Mouse (Mus musculus) spleen, adult 2 months (tissue): Measurements from ENCODE around the gene Zfp410. TPM values are rescaled to one million over a fixed set of nuclear protein-coding genes. Genes with fewer than 3 reads are reported as not detected.
"Not testable (repeated sequence)": the region's sequence is repeated elsewhere in the genome, so short reads cannot be mapped to it uniquely, and the experiment has no call there.

Source experiments
- DNase-seq, 2 experiments: peaks; one replicate each; pipeline versions ENCODE4 v3.0.0 to v3.0.0-alpha.2; 2012 to 2021; ENCODE audit warnings: low spot score in 2 of 2, low read depth in 1 of 2
- H3K27ac ChIP-seq: fragments of 200-500 bp; 2 replicates; pipeline ENCODE4 v1.5.1; 2012; ENCODE audit warnings: low read length, inconsistent platforms; ENCODE audit not compliant: insufficient read depth
- H3K27me3 ChIP-seq: fragments of 200-500 bp; 2 replicates; pipeline ENCODE4 v1.6.1; 2012; ENCODE audit warnings: mild to moderate bottlenecking, moderate library complexity, low read length, inconsistent platforms; ENCODE audit not compliant: control insufficient read depth, insufficient read depth
- H3K36me3 ChIP-seq: fragments of 200-500 bp; 2 replicates; pipeline ENCODE4 v1.6.1; 2012; ENCODE audit warnings: mild to moderate bottlenecking, low read length, inconsistent platforms; ENCODE audit not compliant: control insufficient read depth, insufficient read depth
- H3K4me1 ChIP-seq: fragments of 200-500 bp; 2 replicates; pipeline ENCODE4 v1.6.1; 2011; ENCODE audit warnings: inconsistent platforms; ENCODE audit not compliant: control insufficient read depth, insufficient read depth, insufficient read length
- H3K4me3 ChIP-seq: fragments of 200-500 bp; 2 replicates; pipeline ENCODE4 v1.5.1; 2011; ENCODE audit warnings: mild to moderate bottlenecking, inconsistent platforms; ENCODE audit not compliant: insufficient read depth, insufficient read length; ENCODE audit errors: extremely low read depth
- CTCF ChIP-seq: fragments of 200-500 bp; IDR thresholded peaks from 2 replicates; pipeline ENCODE4 v1.5.1; 2011; ENCODE audit warnings: mild to moderate bottlenecking, inconsistent platforms; ENCODE audit not compliant: insufficient read depth, insufficient read length, insufficient replicate concordance; ENCODE audit errors: extremely low read depth
- POLR2A ChIP-seq: fragments of 200-500 bp; IDR thresholded peaks from 2 replicates; pipeline ENCODE4 v1.6.1; 2011; ENCODE audit warnings: low read depth, low read length, inconsistent platforms
- WGBS: fragments of 180-500 bp; shearing (Covaris S2); methylation state at CpG from one replicate; pipeline ENCODE4 v1.1.7; 2018; 5-methylcytosine and 5-hydroxymethylcytosine counted together
- polyA plus RNA-seq: library from polyadenylated mRNA; depleted of rRNA; stranded (reverse); fragments of >200 nt; gene quantifications from 2 replicates; pipeline ENCODE4 v1.2.3, GENCODE M21; 2012

Zfp410 gene
- polyA plus RNA-seq, 1 experiment = 14.5 TPM

DNA sequence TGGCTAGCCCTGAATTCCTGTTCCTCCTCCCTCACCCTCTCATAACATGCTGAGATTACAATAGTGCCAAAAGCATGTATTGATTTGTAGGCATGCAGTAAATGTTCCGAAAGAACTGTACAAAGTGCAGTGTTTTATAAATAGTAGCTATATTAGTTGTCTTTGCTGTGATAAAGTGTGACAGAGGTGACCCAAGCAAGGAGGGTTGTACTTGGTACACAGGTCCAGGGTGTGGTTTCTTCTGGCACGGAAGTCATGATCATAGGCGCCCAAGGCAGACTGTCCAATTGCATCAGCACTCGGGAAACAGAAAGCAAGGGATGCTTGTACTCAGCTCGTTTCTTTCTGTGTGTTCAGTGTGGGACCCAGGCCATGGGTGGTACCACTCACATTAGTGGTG, 12.6 kb upstream of the Zfp410 start:
- H3K27ac ChIP-seq = no peak overlapping the region
- WGBS = 94% methylated on average over 5 of the region's 5 CpGs
- DNase-seq = no peak
- peaks cover 28% of the 10 kb centered on the region for H3K36me3 ChIP-seq
- H3K27me3 ChIP-seq = no peaks in the 10 kb centered on the region
- TF ChIP-seq POLR2A = no peak
- no peak for TF ChIP-seq CTCF
- H3K4me3 ChIP-seq = no peak overlapping the region
- H3K4me1 ChIP-seq = no peaks in the 10 kb centered on the region

DNA sequence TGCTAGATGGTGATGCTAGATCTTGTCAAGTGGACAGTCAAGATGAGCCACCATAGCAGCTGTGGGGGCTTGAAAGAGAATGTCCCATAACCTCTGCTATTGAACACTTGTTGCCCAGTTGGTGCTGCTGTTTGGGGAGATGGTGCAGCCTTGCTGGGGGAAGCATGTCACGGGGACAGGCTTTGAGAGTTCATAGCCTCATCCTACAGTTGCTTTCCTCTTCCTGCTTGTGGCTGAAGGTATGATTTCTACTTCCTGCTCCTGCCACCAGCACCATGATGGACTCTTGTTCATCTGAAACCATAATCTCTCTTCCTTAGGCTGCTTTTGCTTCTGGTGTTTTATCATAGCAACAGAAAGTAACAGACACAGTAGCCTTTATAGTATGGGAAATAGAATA, 12.1 kb upstream of the Zfp410 start:
- Histone ChIP-seq H3K27ac (no peak overlapping the region), H3K36me3 (peaks cover 27% of the 10 kb centered on the region), H3K4me1 (no peaks in the 10 kb centered on the region), H3K27me3 (no peaks in the 10 kb centered on the region), H3K4me3 (no peak overlapping the region)
- TF ChIP-seq CTCF (no peak), POLR2A (no peak)
- 47% methylated on average over 1 of the region's 1 CpGs for WGBS
- no peak for DNase-seq

DNA sequence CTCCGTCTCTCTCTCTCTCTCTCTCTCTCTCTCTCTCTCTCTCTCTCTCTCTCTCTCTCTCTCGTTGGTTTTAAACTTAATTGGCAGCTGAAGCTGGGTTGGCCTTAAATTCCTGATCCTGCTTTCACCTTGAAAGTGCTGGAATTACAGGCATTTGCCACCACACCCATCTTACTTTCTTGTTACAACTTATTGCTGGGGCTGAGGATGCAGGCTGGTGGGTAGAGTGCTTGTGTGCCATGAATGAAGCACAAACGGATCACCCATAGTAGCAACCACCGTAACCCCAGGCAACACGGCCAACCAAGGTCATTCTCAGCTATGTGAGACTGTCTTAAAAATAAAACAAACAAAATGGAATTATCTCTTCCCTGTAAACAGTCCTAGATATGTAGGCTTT, 5.3 kb upstream of the Zfp410 start:
- Histone ChIP-seq H3K27ac (no peak overlapping the region), H3K36me3 (peaks cover 15% of the 10 kb centered on the region), H3K4me1 (no peaks in the 10 kb centered on the region; the same call in 1 of the 2 replicates), H3K4me3 (no peak overlapping the region), H3K27me3 (no peaks in the 10 kb centered on the region)
- no peak for DNase-seq
- no peak for TF ChIP-seq POLR2A
- TF ChIP-seq CTCF = no peak
- WGBS = 93% methylated on average over 3 of the region's 5 CpGs

DNA sequence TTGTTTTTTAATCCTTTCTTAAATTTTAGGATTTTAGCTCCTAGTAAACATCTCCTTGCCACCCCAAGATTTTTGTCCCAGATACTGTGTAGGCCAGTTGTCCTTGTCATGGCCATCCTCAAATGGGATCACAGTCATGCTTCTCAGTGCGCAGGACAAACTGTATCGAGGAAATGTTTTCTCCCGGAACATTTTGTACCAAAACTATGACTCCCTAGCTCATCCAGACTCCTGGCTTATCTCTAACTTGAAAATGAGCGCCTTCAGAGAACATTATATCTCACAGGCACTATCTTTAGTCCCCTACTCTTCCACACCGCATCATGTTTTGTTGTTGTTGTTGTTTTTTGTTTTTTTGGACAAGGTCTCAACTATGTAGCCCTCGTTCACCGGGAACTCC, 646 bp upstream of the Zfp410 start:
- TF ChIP-seq CTCF = no peak
- WGBS = 58% methylated on average over 7 of the region's 7 CpGs
- DNase-seq = no peak
- H3K4me3 ChIP-seq = no peak overlapping the region
- no peak overlapping the region for H3K27ac ChIP-seq
- H3K27me3 ChIP-seq = 0 out of 2 replicates have a peak, but pooled peaks cover 1% of the 10 kb centered on the region
- H3K36me3 ChIP-seq = no peaks in the 10 kb centered on the region
- no peaks in the 10 kb centered on the region; the same call in 1 of the 2 replicates for H3K4me1 ChIP-seq

DNA sequence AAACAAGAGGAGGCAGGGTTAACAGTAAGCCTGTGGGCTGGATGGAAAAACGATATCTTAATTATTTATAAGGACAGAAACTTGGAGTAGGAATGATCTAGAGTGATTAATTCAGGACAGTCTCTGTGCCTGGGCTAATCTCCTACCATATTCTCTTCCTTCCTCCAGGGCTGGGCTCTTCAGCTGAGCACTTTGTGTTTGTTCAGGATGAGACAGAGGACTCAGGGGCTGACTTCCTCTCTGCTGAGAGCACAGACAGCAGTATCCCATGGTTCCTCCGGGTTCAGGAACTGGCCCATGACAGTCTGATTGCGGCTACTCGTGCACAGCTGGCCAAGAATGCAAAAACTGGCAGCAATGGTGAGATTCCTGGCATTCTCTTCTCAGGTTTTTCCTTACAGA, 10.5 kb downstream of the Zfp410 start:
- H3K4me3 ChIP-seq = no peak overlapping the region
- H3K27ac ChIP-seq = no peak overlapping the region
- no peaks in the 10 kb centered on the region; the same call in 1 of the 2 replicates for H3K4me1 ChIP-seq
- WGBS = 81% methylated on average over 4 of the region's 4 CpGs
- no peaks in the 10 kb centered on the region for H3K27me3 ChIP-seq
- no peak for TF ChIP-seq POLR2A
- TF ChIP-seq CTCF = no peak
- peaks cover 19% of the 10 kb centered on the region for H3K36me3 ChIP-seq
- DNase-seq = no peak

DNA sequence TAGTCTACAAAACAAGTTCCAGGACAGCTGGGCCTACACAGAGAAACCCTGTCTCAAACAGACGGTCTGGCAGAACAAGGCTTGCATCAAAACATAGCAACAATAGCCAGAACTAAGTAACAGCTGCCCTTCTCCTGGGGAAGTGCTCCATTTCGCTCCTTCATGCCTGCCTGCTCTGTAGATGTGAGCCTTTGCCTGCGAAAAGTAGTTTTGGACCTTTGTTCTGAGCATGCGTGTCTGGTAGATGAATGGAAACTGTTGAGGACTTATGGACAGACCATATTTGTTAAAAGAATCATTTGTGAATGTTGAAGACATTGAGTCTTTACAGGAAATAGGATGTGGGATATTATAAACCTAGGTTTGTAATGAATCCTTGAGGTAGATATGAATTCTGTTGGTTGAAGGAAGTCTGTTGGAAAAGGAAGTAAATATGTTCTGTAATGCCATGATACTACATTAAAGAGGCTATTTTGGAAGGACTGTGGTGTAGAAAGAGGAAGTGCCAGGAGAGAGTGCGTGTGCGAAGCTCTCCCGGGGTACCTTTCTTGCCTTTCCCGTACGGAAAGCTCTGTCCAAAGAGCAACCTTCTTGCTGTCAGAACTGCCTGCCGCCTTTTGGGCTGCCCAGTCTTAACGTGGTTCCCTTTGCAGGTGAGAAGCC, 20.4 kb downstream of the Zfp410 start:
- no peak overlapping the region for H3K27ac ChIP-seq
- no peak for DNase-seq
- 45% methylated on average over 11 of the region's 11 CpGs for WGBS
- TF ChIP-seq POLR2A (no peak), CTCF (no peak)
- peaks cover 36% of the 10 kb centered on the region for H3K36me3 ChIP-seq
- no peaks in the 10 kb centered on the region for H3K27me3 ChIP-seq
- H3K4me1 ChIP-seq = no peaks in the 10 kb centered on the region
- no peak overlapping the region for H3K4me3 ChIP-seq

DNA sequence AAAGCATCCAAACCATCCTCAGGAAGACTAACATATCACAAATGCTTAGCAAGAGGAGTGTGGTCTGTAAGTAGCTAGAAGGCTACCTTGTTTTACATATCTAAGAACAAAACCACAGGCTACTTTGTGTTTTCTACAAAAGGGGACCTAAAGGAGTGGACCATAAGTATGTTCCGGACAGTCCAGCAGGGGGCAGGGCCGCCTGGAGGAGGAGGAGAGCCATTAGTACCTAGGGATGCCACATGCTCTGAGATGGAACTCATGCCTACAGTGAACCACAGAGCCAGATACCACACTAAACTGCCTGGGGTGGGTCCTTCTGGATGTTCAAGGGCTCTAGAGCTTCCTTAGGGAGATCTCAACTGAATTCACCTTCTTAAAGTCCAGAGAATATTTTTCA, 30.5 kb downstream of the Zfp410 start:
- peak in 1 of 2 experiments; percentile 12 for DNase-seq
- H3K4me1 ChIP-seq = no peaks in the 10 kb centered on the region
- no peak overlapping the region for H3K4me3 ChIP-seq
- no peaks in the 10 kb centered on the region for H3K27me3 ChIP-seq
- 0 out of 2 replicates have a peak, but pooled peaks have one; percentile 27 for TF ChIP-seq CTCF
- TF ChIP-seq POLR2A = no peak
- no peak overlapping the region for H3K27ac ChIP-seq
- WGBS = 69% methylated on average over 2 of the region's 2 CpGs
- H3K36me3 ChIP-seq = peaks cover 7% of the 10 kb centered on the region

DNA sequence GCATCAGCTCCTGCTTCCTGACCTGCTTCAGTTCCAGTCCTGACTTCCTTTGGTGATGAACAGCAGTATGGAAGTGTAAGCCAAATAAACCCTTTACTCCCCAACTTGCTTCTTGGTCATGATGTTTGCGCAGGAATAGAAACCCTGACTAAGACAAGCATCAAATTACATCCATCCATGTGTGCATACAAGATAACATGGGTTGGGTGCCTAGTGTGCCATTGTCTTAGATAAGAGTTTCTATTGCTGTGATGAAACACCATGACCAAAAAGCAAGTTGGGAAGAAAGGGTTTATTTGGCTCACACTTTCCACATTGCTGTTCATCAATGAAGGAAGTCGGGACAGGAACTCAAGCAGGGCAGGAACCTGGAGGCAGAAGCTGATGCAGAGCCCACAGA, 42.0 kb downstream of the Zfp410 start:
- not testable (repeated sequence) for DNase-seq, H3K4me1 ChIP-seq, H3K4me3 ChIP-seq, H3K36me3 ChIP-seq, H3K27ac ChIP-seq, H3K27me3 ChIP-seq
- WGBS = 74% methylated on average over 2 of the region's 2 CpGs
